Mouse (Mus musculus) skeletal muscle tissue, postnatal 0 days (tissue): ENCODE data around the gene Xlr3c. TPM values are rescaled to one million over a fixed set of nuclear protein-coding genes. Genes with fewer than 3 reads are reported as not detected.

ENCODE experiments used
- polyA plus RNA-seq: library from polyadenylated mRNA; unstranded; fragments of >200 nt; fragmentation: Nextera tagmentation; extraction: Ambion mirVana; gene quantifications from 2 replicates; pipeline ENCODE4 v1.2.1, GENCODE M21; 2015

Xlr3c gene
- polyA plus RNA-seq: not detected in 2 replicates

DNA sequence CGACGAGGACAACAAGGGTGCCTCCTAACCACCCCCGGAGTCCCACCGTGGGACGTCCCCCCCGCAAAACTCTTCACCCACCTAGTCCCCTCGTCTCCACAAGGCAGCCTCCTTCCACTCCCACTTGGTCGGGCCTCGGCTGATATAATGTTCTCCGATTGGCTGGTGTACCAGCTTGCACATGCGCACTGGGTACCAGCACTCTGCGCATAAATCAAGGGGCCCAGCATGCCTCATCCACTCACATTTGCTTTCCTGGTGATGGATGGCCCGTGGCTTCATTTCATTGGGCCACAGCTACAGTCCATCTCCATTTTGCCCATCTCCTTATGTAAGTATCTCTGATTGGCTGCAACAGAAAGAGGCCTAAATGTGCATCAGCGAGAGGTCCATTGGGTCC lies at the start of gene Xlr3c:
Gene Xlr3c, minus strand, starts transcription at position 121 of the 400 bp plus-strand sequence.

DNA sequence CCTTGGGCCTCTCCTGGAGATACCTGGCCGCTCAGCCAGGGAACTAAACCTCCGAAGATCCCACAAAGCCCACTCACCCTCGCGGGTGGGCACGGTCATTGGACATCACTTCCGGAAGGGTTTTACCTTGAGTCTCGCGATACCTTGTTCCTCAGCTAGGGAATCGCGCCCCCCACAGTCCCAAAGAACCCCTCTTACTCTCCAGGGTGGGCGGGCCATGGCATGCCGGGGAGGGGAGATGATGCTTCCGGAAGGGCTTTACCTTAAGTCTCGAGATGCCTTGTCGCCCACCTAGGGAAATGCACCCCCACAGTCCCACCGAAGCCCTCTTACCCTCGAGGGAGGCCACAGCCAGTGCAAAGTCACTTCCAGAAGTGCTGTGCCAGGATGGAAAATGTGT lies 27.7 kb upstream of the Xlr3c start, which contains the start of the genes Xlr5a and Xlr5c:
Gene Xlr5a, minus strand, starts transcription at position 101 of the 400 bp plus-strand sequence.
Gene Xlr5c, minus strand, starts transcription at position 101 of the 400 bp plus-strand sequence.

GRCm38 (mm10) chrX:73242821-73243325 lies 22.3 kb downstream of the Xlr3c start, which contains the start of gene Xlr4c:
Gene Xlr4c, minus strand, starts transcription at chrX:73243130.

GRCm38 (mm10) chrX:73227914-73228605 lies 37.1 kb downstream of the Xlr3c start, which contains the start of gene F8a:
Gene F8a, plus strand, starts transcription at chrX:73228291.

GRCm38 (mm10) chrX:73213819-73214564 lies 51.2 kb downstream of the Xlr3c start, which contains the start of gene Xlr4b:
Gene Xlr4b, plus strand, starts transcription at chrX:73214333.

Other genes starting within 250 kb of the Xlr3c start
- not detected in 2 replicates for gene Pnma5, start 228.3 kb downstream of the Xlr3c start, polyA plus RNA-seq
- not detected in 2 replicates for gene Pnma3, start 200.6 kb downstream of the Xlr3c start, polyA plus RNA-seq
- gene Xlr4a, start 182.9 kb downstream of the Xlr3c start, polyA plus RNA-seq: 0.77 and 1.3 TPM in 2 replicates
- 0.82 TPM in 1 of 2 replicates, not detected in the other for gene Xlr3a, start 168.3 kb downstream of the Xlr3c start, polyA plus RNA-seq
- gene Gm14685, start 148.3 kb downstream of the Xlr3c start, polyA plus RNA-seq: 0.16 TPM in 1 of 2 replicates, not detected in the other
- not detected in 2 replicates for gene Xlr5b, start 116.6 kb downstream of the Xlr3c start, polyA plus RNA-seq
- gene DXBay18, start 115.9 kb downstream of the Xlr3c start, polyA plus RNA-seq: not detected in 2 replicates
- gene Spin2d, start 88.4 kb downstream of the Xlr3c start, polyA plus RNA-seq: not detected in 2 replicates
- 0.63 and 11.3 TPM in 2 replicates for gene Xlr3b, start 73.2 kb downstream of the Xlr3c start, polyA plus RNA-seq
- 1.3 TPM in 1 of 2 replicates, not detected in the other for gene Xlr4b, start 51.1 kb downstream of the Xlr3c start, polyA plus RNA-seq
- 13.3 and 14.3 TPM in 2 replicates for gene F8a, start 37.1 kb downstream of the Xlr3c start, polyA plus RNA-seq
- 0.19 and 0.22 TPM in 2 replicates for gene Xlr4c, start 22.3 kb downstream of the Xlr3c start, polyA plus RNA-seq
- 0.09 TPM in 1 of 2 replicates, not detected in the other for gene Xlr5a, start 27.6 kb upstream of the Xlr3c start, polyA plus RNA-seq
- gene Xlr5c, start 27.6 kb upstream of the Xlr3c start, polyA plus RNA-seq: not detected in 2 replicates
- not detected in 2 replicates for gene Gm45015, start 71.5 kb upstream of the Xlr3c start, polyA plus RNA-seq
- 8.3 and 8.4 TPM in 2 replicates for gene Zfp275, start 77.2 kb upstream of the Xlr3c start, polyA plus RNA-seq
- gene Gm18336, start 133.3 kb upstream of the Xlr3c start, polyA plus RNA-seq: not detected in 2 replicates
- not detected in 2 replicates for gene Zfp92, start 145.7 kb upstream of the Xlr3c start, polyA plus RNA-seq
- 4.8 TPM in 1 of 2 replicates, not detected in the other for gene Trex2, start 170.0 kb upstream of the Xlr3c start, polyA plus RNA-seq
- gene Haus7, start 193.7 kb upstream of the Xlr3c start, polyA plus RNA-seq: 33.9 and 41.3 TPM in 2 replicates
- gene Bgn, start 218.2 kb upstream of the Xlr3c start, polyA plus RNA-seq: 103 and 135 TPM in 2 replicates
- gene Atp2b3, start 237.7 kb upstream of the Xlr3c start, polyA plus RNA-seq: 3.7 and 4.4 TPM in 2 replicates